Mouse (Mus musculus) urinary bladder, adult 18-20 months (tissue): ENCODE measurements around the gene Cd38.

Experiments used
- DNase-seq, 2 experiments: peaks; one replicate each; pipeline ENCODE4 v3.0.0; 2022; ENCODE audit warnings: low spot score in 2 of 2, mixed read lengths in 2 of 2

Cd38 gene

GRCm38 (mm10) chr5:43933269-43933668 is 64.9 kb downstream of the Cd38 start:
- DNase-seq, result no peak

- DNase-seq, result no peak
Observed at GRCm38 (mm10) chr5:43947330-43947977, 79.1 kb downstream of the Cd38 start.

- DNase-seq, result peak; percentile 64 to 80
Observed at GRCm38 (mm10) chr5:43948111-43948743, 79.9 kb downstream of the Cd38 start.

GRCm38 (mm10) chr5:43948748-43949275 is 80.5 kb downstream of the Cd38 start:
- peak; percentile 45 to 52 for DNase-seq

GRCm38 (mm10) chr5:43953241-43953640 is 84.9 kb downstream of the Cd38 start:
- DNase-seq, result no peak

GRCm38 (mm10) chr5:43959884-43960440 is 91.6 kb downstream of the Cd38 start:
- DNase-seq, result no peak

- DNase-seq, result no peak
Observed at GRCm38 (mm10) chr5:43961056-43961455, 92.7 kb downstream of the Cd38 start.
